Mouse (Mus musculus) mammary gland, adult 2 months (tissue): Measurements from ENCODE around the gene Tns4. TPM values are rescaled to one million over a fixed set of nuclear protein-coding genes. Genes with fewer than 3 reads are reported as not detected.

Experiments
- polyA plus RNA-seq: library from polyadenylated mRNA; depleted of rRNA; stranded (reverse); fragments of >200 nt; gene quantifications from 2 replicates; pipeline ENCODE4 v1.2.3, GENCODE M21; 2012; ENCODE audit warnings: low replicate concordance; rRNA removed

The Tns4 gene
- 8.4 and 12.1 TPM in 2 replicates for polyA plus RNA-seq

GRCm38 (mm10) chr11:99089077-99089601 lies at the start of gene Tns4:
Gene Tns4 (minus strand): TSS chr11:99089306.

GRCm38 (mm10) chr11:99041051-99041729 lies 47.9 kb downstream of the Tns4 start, which contains the start of gene Igfbp4:
Gene Igfbp4 (plus strand): TSS chr11:99041244.

DNA sequence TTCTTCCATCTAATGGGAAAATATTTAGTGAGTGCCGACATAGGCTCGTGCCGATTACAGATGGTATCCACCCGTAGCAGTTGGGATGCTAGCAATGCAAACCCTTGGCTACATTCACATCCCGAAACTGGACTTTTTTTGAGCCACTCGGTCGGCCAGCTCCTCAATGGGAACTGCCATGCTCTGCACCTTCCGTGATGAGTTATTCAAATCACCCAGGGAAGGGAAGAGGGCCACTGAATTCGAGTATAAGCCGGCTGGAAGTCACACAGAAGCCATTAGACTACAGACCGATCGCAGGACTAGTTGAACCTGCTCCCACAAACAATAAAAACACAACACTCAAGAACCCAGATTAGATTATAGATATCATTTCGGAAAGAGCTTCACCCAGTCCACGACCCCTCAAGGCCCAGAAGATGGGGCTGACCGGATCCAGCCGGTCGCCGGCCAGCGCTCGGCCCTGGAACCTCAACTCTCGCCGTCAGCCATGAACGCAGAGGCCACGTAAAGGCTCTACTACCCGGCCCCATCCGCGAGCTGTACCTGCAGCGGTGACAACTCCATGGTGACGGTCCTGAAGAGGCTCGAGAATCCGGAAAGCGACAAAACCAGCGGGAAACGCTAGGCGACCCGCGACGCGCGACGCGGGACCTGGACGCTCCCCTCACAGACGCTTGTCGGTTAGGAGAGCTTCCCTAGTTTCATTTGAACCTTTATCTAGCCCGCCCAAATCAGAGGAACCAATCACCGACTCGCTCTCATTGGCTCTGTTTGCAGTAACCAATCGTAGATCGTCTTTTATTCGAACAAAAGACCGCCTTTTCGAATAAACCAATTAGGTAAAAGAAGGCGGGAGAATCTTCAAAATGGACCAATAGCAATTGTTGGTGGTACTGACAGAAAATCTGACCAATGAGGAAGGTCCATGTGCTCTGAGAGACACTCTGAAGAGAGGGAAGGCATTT lies 65.3 kb downstream of the Tns4 start, which contains the start of gene Top2a:
Gene Top2a (minus strand): TSS at position 690 of the 968 bp plus-strand sequence.

Other genes starting within 250 kb of the Tns4 start
- 10.4 and 20.9 TPM in 2 replicates for gene Wipf2, start 225.7 kb downstream of the Tns4 start, polyA plus RNA-seq
- gene Cdc6, start 181.5 kb downstream of the Tns4 start, polyA plus RNA-seq, result 0.30 and 0.56 TPM in 2 replicates
- 29.7 and 75.4 TPM in 2 replicates for gene Rara, start 161.5 kb downstream of the Tns4 start, polyA plus RNA-seq
- 0.14 and 1.6 TPM in 2 replicates for gene Gjd3, start 106.3 kb downstream of the Tns4 start, polyA plus RNA-seq
- gene Top2a, start 65.1 kb downstream of the Tns4 start, polyA plus RNA-seq, result 1.7 and 2.0 TPM in 2 replicates
- 630 and 848 TPM in 2 replicates for gene Igfbp4, start 48.1 kb downstream of the Tns4 start, polyA plus RNA-seq
- gene Ccr7, start 65.8 kb upstream of the Tns4 start, polyA plus RNA-seq, result 92.7 and 174 TPM in 2 replicates
- 14.3 and 17.3 TPM in 2 replicates for gene Smarce1, start 141.7 kb upstream of the Tns4 start, polyA plus RNA-seq
- gene Krt222, start 154.8 kb upstream of the Tns4 start, polyA plus RNA-seq, result 0.32 and 0.82 TPM in 2 replicates
- 0.17 TPM in 1 of 2 replicates, not detected in the other for gene Krt24, start 196.0 kb upstream of the Tns4 start, polyA plus RNA-seq
- not detected in 2 replicates for gene Krt25, start 233.6 kb upstream of the Tns4 start, polyA plus RNA-seq
- not detected in 2 replicates for gene Krt26, start 248.7 kb upstream of the Tns4 start, polyA plus RNA-seq